Mouse (Mus musculus): Measurements from ENCODE around the gene Plcxd3.

Plcxd3 gene

DNA sequence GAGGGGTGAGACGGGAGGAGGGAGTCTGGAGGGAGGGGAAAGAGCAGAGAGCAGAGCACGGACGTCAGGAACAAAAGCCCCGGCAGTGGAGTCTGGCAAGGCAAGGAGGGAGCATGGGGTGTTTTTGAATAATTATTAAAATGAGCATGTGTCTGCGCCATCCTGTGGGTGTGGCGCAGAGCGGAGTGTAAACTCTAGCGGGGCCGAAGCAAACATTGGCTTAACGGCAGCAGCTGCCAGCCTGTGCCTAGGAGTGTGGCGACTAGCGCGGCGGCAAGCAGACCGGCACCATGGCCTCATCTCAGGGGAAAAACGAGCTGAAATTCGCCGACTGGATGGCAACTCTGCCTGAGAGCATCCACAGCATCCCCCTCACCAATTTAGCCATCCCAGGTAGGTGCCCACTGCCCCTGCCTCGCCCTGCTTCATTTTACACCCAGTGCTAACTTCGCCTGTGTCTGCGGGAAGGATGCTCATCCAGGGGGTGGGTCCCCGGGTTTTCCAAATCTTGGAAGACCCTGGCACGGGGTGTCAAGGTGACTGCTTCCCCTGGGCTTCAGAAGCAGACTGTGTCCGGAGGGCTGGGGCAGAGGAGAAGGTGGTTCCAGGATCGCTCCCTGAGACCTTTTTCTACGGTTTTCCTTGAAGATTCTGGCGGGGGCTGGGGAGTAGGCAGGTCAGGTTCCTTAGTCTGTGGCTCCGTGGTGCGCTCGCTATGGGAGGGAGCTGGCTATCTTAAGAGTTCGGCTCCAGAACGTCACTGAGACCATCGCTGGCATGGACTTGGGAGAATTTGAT, at the start of gene Plcxd3:
Gene Plcxd3 (plus strand): TSS at position 69 of the 798 bp plus-strand sequence.
- DNase-seq, result peak; percentile 14 to 31

DNA sequence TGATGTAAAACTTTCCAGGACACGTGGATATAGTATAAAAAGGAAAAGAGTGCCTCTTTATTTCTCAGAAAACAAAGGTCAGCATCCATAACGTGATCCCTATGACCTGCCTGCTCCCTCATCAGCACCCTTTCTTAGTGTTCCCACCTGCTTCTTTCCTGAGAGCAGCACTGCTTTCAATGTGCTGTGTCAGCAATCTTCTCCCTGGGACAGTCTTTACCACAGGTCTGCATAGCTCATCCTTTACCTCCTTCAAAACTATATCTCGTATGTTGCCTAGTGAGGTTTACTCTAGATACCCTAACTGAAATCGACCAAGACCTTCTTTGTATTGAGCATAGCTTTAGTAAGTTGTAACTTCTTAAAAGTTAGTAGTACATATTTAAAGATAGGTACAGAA, 43.4 kb upstream of the Plcxd3 start:
- no peak for DNase-seq

DNA sequence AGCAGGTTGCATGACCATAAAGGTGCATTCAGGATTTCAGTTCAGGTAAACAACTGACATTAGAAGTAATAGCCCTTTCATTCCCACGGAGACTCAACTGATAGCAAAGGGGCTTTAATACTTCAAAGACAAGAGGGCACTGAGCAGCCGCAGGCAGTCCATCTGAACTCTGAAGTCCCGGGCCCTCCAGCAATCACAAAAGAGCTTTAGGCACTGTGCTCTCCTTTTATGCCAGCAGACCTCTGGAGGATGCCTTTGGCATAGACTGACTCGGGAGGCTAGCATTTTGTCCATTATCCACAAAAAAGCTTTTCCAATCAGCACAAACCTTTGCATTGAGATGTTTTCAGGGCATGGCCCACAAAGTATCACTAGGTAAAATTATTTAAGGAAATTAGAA, 33.7 kb upstream of the Plcxd3 start:
- DNase-seq, result no peak

DNA sequence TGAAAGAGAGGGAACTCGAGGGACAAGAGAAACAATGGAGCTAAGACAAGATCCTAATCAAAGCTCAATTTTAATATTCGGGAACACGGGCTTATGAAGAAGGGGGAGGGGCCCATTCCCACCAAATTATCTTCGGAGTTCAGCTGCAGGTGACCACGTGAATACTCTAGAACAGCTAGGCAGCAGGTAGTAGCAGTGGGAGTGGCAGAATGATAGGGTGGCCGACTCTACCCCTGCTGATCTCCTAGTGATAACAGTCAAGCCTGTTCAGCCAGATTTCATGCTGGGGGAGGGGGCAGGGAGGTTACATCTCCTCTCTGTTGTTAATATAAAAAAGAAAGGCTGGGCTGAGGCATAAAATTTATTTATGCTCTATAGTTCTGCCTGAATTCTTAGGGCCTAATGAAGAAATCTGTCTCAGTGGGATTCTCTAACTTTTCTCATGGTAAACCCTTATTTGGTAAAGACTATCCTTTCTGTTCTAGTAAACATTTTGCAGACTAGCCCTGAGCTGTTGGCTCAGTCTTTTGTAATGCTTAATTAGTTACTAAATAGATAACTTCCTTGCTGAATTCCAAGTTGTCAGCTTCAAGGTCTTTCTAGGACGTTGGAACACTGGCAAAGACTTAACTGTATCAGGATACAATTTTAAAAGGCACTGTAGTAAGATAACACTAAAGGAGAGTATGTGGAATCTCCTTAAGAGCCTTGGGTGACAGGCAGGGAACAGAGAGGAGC, 26.3 kb upstream of the Plcxd3 start:
- peak in 1 of 2 experiments; percentile 6 for DNase-seq

DNA sequence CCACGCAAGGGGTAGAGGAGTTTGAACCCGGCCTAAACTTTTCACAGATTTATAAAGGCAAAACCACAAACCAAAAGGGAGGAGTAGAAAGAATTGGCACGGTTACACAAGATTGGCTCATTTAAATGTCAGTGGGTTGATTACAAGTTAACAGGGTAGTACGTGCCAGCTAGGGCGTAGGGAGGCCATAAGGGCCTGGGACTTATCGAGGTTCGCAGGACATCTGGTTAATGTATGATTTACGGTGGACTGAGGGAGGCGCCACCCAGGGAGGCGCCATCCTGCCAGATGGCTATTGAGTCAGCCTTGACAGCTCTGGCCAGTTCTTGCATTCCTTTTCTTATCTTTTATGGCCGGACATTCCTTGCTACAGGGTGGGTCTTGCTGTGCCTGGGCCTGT, 18.9 kb upstream of the Plcxd3 start:
- peak; percentile 33 to 47 for DNase-seq

DNA sequence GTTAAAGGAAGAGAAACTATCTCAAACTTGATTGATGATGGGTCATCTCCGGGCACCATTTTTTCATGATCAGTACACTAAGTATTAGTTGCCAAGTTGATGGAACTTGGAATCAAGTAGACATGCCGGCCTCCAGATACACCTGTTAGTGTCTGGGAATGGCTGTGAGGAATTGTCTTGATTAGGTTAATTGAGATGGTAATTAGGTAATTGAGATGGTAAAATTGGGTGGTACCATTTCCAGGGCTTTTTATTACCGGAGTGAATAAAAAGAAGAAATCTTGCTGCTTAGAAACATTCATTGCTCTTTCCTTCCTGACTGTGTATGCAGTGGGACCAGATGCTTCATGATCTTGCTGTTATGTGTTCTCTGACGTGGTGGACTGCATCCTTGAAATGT, 17.6 kb upstream of the Plcxd3 start:
- no peak for DNase-seq

DNA sequence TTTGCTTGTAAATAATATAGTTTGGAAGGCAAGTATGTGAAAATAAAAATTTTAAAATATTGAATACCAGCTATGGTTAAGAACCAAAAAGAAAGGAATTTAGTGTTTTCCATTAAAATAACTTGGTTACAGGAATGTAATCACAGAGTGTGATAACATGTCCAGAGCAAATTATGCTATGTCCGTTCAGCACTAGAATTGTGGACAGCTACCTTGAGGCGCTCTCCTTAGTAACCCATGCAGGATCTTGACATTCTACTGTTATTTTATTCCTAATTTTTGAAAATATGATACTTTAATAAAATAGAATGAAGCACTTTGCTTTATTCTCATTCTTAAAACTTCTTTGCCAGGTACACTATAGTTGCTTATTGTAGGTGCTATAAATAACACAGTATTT, 7.5 kb upstream of the Plcxd3 start:
- DNase-seq, result peak; percentile 42 to 48

DNA sequence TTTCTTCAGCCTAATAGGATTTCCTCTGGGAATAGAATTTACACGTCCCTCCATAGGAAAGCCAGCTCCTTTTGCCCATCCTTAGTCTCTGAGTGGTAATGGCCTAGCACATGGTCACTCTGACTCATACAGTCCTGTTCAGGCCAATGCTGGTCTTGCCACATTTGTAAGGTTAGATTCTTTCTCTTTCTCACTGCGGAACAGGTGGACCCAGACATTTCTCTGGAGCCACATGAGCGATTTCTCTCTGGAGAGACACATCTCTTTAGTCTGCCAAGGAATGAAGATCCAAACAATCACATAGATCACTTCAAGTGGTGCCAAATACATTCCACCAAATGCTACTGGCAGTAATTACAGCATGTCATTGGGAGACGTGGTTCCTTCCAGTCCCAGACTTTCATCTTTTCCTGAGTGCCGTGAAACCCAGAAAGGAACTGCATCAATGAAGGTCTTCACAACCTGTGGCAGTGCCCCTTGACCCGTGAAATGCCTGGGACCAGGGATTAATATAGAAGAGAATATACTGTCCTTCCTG, 769 bp upstream of the Plcxd3 start:
- DNase-seq, result no peak

DNA sequence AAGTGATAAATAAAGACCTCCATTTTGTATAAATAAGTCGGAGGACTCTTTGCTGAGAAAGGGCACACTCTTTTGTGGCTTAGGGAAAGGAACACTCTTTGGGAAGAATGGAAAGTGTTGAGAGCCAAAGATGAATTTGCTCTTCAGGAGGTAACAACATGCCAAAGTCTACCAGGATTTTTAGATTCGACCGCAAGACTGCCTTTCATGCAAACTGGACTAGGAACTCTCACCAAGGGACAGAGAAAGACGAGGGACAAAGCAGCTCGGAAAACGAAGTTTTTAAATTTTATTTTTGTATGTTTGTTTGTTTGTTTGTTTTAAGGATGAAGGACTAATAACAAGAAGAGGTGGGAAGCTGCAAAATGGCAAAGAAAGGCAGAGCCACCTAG, 264 bp upstream of the Plcxd3 start:
- DNase-seq, result no peak

DNA sequence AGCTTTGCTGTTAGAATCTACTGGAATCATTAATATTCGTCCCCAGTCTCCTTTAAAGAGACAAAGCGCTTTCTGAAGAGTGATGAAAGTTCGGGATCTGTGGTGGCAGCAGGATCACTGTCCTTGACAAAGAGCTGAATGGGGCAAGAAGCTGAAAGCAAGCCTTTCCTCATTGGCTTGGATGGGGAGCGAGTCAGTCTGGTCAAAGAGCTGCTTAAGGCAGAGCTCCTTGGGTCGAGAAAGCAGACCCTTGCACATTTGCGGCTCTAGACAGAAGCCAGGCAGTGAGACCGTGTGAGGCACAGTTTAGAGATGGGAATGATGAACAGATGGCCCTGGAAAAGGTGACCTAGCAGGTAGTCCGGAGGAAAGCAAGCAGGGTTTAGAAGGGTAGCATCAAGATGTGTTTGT, 935 bp downstream of the Plcxd3 start:
- DNase-seq, result peak in 1 of 2 experiments; percentile 7

DNA sequence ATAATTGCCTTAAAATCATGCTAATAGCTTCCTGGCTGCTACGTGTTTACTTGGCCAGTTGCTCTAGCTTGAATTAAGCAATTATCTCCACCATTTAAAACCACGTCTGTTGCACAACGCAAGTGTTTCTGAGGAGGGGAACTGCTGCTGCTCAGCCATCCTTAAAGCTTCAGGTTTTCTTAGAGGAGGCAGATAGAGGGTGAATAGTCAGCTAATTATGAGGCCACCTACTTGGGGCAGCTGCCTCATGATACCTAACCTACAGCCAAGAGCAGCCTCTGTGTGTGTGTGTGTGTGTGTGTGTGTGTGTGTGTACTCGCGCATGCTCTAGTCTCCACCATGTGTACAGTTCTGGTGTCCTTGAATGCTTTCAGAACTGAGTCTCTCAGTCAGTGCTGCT, 3.5 kb downstream of the Plcxd3 start:
- DNase-seq, result no peak

DNA sequence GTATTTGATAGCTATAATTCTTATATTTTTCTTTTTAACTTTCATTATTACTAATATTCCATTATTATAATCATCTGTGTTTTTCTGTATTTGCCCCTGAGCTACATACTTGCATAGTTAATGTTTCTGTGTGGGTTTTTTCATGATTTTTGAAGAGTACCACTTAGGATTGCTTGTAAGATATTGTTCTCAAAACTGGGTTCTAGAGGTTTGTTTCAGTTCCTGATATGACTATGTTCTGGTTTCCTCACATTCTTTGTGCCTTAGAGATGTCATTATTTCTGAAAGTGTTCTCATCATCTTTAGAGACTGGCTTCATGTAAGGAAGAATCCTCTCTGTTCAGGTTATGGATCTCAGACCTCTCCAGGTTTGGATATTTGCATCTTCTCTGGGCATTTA, 12.5 kb downstream of the Plcxd3 start:
- no peak for DNase-seq

DNA sequence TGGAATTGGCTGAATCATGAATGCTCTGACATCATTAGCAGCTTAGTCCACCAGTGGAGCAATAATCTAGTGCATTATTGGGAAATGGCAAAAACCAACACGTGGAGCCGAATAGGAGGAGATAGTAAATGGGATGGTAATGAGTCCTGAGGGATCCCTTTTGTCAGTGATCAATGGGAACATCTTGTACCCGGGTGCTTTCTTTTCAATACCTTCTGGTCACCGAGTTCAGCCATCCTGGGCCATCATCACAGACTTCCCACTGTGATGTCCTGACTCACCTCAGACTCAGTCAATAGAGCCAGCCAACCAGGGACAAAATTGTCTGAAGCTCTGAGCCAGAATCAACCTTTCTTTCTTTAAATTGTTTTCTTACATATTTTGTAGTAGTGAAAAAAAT, 24.8 kb downstream of the Plcxd3 start:
- no peak for DNase-seq

DNA sequence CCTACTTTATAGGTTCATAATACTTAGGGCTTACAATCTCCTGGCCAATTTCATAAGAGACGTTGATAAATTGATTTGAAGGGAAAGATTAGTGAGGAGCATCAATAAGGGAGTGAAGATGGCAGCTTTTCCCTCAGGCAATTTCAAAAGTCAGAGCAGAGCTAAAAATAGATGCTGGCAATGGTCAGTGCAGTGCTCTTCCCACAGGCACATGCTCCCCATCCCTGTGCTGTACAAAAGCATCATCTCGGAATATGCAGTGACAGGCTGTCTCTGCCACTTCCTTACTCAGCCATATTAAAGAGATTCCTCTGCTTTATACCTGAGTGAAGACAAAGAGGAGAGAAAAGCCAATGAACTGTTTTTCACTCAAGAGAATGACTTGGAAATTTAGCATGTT, 36.0 kb downstream of the Plcxd3 start:
- no peak for DNase-seq

DNA sequence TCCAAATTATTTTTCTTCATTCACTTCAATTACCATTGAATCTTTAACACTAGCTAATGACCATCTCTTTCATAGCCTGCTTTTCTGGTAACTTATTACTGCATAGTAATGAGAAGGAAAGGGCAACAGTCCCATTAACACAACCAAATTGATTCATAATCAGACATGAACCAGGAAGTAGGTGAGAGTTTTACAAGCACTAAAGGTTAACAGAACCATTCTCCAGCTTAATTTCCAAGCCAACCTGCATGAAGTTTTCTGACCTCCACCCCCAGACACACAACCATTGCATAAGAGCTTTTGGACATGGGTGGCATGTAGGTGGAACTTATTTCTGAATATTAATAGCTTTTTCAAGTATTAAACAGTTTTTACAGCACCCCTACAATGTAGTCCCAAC, 64.8 kb downstream of the Plcxd3 start:
- DNase-seq, result no peak

DNA sequence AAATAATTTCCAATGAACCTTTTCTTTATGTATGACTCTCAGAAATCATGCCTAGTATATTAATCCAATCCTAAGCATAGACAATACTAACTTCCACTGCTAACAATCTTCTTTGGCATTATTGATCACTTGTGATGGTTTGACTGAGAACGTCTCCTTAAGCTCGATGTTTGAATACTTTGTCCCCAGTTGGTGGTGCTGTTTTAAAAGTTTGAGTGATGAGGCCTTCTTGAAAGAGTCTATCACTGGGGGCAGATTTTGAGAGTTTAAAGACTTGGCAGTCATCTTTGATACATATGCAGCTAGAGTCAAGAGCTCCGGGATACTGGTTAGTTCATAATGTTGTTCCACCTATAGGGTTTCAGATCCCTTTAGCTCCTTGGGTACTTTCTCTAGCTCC, 120.9 kb downstream of the Plcxd3 start:
- no peak for DNase-seq

DNA sequence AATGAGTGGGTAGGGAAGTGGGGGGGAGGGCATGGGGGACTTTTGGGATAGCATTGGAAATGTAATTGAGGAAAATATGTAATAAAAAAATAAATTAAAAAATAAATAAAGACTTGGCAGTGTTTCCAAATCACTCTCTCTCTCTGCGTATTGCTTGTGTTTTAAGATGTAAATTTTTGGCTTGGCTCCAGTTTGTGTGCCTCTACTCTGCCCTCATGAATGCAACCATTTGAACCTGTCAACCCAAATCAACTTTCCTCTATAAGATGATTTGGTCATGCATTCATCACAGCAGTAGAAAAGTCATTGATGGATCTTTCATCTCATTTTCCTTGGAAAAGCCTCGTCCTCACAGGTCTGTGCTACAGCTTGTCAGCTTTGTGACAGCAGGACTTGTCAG, 121.7 kb downstream of the Plcxd3 start:
- DNase-seq, result no peak

DNA sequence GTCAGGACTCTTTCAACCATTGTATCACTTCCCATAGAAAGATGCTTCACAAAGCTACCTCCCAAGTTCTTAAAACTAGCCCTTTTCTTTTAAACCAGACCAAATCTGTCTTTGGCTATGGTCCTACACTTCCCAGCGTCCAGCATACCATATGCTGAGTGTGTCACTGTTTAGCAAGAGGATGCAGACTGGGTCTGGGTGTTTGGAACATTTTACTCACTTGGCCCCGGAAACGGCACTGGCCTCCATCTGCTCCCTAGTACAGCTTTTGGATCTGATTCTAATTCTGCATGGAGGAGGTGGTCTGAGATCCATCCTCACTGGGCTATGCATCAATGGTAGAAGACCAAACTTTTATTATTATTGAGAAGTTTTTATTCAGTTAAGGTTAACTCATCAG, 122.7 kb downstream of the Plcxd3 start:
- no peak for DNase-seq

DNA sequence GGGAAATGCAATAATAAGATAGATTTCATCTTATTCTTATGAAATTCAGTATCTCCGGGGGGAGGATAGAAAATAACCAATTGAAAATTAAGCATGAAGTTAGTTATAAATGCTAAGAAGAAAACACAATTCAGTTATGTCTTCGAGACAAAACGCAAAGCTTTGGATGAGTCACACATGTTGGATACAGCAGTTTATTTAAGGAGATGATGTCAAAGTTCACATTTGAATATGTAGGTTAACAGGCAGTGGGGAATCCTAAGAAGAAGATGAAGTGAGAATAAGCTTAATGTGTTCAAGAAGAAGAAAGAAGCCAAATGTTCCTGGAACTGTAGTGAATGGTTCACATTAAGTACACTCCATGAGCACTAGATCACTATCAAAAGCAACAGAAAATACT, 128.1 kb downstream of the Plcxd3 start:
- DNase-seq, result no peak

DNA sequence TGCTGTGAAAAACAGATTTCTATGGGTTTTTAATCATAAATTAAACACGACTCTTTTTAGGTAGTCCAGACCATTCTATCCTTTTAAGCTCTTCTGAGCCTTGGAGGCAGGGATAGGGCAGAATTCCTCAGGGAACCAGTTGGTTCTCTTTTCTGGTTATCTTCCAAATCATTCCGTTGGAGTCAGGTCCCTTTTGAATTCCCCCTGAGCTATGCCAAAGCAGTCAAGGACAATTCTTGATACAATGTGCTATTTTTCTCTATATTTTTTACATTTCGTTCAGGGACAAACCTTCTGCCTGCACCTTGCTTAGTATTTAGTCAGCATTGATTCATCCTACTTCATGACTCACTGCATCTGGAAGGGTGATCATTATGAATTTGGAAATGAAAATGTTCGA, 128.5 kb downstream of the Plcxd3 start:
- DNase-seq, result no peak

DNA sequence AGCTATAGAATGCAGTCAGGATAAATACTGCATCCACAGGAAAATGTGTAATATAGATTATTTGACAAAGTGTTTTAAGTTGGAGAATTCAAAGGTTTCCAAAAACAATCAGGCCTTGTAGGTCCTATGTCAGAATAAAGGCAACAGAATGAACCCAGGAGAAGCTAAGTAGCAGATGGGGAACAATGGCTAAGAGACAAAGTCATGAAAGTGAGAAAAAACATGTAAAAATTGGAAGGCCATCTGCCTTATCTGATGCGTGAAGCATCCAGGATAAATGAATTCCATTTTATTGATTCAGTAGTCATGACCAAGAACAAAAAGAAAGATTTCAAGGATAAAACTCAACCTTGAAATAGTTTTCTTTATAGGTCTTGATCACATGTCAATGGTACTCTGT, 139.4 kb downstream of the Plcxd3 start:
- DNase-seq, result no peak

DNA sequence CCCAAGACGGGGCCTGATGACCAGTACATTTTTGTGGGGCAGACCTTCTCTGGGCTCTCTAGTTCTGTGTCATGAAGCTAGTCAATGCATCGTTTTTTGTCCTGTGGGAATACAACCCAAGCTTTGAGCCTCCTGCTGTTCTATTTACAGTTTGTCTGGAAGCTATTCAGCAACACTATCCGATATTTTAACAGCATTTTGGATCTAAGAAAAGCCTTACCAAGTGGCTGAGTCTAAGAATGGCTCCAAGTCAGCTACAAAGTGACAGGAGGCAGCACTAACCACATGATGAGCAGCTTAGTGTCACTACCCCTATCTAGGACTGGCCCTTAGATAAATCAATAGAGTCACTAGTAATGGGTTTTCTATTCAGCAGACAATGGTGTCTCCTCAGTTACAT, 149.3 kb downstream of the Plcxd3 start:
- DNase-seq, result no peak

DNA sequence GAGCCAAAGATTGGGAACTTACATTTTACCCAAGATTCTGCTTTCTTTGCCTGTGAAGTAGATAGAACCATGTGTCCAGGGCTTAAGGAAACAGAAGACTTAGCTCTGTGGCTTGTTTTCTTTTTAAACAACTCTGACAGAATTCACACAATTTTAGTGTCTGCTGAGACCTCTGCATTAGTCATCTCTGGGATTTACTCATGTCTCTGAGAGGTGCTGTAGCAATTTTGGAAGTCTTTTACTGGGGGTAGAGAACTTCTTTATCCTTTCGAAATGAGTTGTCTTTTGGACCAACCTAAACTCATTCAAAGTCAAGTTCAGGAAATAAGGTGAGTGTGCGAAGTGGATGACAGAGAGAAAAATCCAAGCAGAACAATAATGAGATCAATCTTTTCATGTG, 158.4 kb downstream of the Plcxd3 start:
- DNase-seq, result no peak

DNA sequence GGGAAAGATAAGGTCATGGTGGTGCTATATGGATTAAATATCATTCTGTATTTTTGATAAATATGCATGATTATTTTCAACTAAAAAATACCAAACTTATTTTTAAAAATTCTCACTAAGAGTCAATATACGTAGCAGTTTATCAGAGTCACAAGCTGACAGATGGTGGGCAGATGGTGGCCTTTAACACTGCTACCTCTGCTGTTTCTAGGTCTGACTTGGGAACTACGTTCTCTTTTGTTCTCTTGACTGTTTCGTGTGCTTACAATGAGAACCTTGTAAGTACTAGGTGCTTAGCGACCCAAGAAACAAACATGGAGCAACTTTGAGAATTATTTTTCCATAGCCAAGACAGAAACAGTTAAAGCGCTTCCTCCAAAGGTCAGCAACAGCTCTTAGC, 183.8 kb downstream of the Plcxd3 start:
- DNase-seq, result no peak
